Mouse (Mus musculus) stomach, postnatal 0 days (tissue): ENCODE measurements around the gene Cdh1.
"Not testable (repeated sequence)": the region's sequence is repeated elsewhere in the genome, so short reads cannot be mapped to it uniquely, and the experiment has no call there.

Source experiments
- CTCF ChIP-seq: IDR thresholded peaks from 2 replicates; pipeline ENCODE4 v1.5.1; 2016; ENCODE audit warnings: antibody characterized with exemption, low read depth, mild to moderate bottlenecking, moderate library complexity
- EP300 ChIP-seq: optimal IDR thresholded peaks from 2 replicates; pipeline ENCODE3; 2016; ENCODE audit warnings: antibody characterized with exemption

- TF ChIP-seq CTCF, EP300: not testable (repeated sequence)
Measured at GRCm38 (mm10) chr8:106595623-106596022, 7.5 kb upstream of the Cdh1 start.
